ENCODE assay signal across 10 mouse cellular contexts in genomic region chr8:105169582-105169981, GRCm38 (mm10). TPM values are rescaled to one million over a fixed set of nuclear protein-coding genes. Genes with fewer than 3 reads are reported as not detected.
DNase-seq lines count a peak whose midpoint lies in the region; ATAC-seq and TF ChIP-seq lines count a peak whose summit lies in the region.
"Had no signal": no experiment of that assay in that cellular context is flagged by ENCODE, and none has a peak within 500 bp of the region (broad histone marks: within the 10 kb centered on the region; RNA-seq: fewer than 3 reads in every experiment).

No protein-coding gene starts in this region.

- no peak overlapping the region for H3K4me3 ChIP-seq in hindbrain, embryonic 13.5 days
- H3K4me3 ChIP-seq in hindbrain, embryonic 11.5 days (ENCODE audit: low read depth, low read length): no peak overlapping the region
- H3K4me3 ChIP-seq in CH12.LX (replicated peaks in 1 of 3; ENCODE audit: low read depth in 2 of 3, low read length in 2 of 3, poor library complexity in 1 of 3): peak overlapping the region in 1 of 3 experiments; percentile 37
- H3K4me3 ChIP-seq in cortical plate, adult 2 months (ENCODE audit: insufficient read depth, low read length): peak overlapping the region; percentile 66; the same call in 1 of the 2 replicates
- no peak overlapping the region for H3K4me3 ChIP-seq in limb, embryonic 12.5 days (replicated peaks)

- 56% methylated on average over 3 of the region's 3 CpGs for WGBS in hindbrain, embryonic 13.5 days
- WGBS in hindbrain, embryonic 11.5 days: 55% methylated on average over 3 of the region's 3 CpGs
- 40% methylated on average over 3 of the region's 3 CpGs for WGBS in limb, embryonic 12.5 days

- no peak for DNase-seq in hindbrain, embryonic 11.5 days (ENCODE audit: low spot score)
- DNase-seq in CH12.LX (ENCODE audit: extremely low read depth): no peak
- no peak for DNase-seq in testis, postnatal 14 days (ENCODE audit: low spot score)
- DNase-seq in layer of hippocampus, adult 11-12 months (ENCODE audit: low spot score): no peak

- in situ Hi-C loops in CH12.LX (cut with MboI; ENCODE audit: low pct_ligation_motif_present, low pct_unique_long_range_greater_than_20kb, low sequenced_read_pairs): no loop called here

- TF ChIP-seq RAD21 in CH12.LX (IDR thresholded peaks at IDR 0.05; ENCODE audit: low read depth, low read length): no peak

- dilution Hi-C loops in CH12.LX (cut with MboI; ENCODE audit: extremely low pct_ligation_motif_present, extremely low pct_unique_long_range_greater_than_20kb, low sequenced_read_pairs): no loop called here

- ATAC-seq in hindbrain, embryonic 13.5 days (ENCODE audit: low FRiP score): no peak
- no peak for ATAC-seq in hindbrain, embryonic 11.5 days (ENCODE audit: low FRiP score)
- ATAC-seq in limb, embryonic 12.5 days (ENCODE audit: insufficient number of reproducible peaks, insufficient read depth, low FRiP score, low TSS enrichment, low read depth): no peak
- ATAC-seq in megakaryocyte, adult 5-6 weeks (ENCODE audit: poor library complexity, severe bottlenecking): no peak

- no peak for TF ChIP-seq POLR2A in CH12.LX (IDR thresholded peaks at IDR 0.05; ENCODE audit: low read depth, low read length)
- TF ChIP-seq POLR2A in cortical plate, adult 2 months (IDR thresholded peaks at IDR 0.05; ENCODE audit: extremely low read depth, insufficient read depth, low read length): no peak

- H3K4me1 ChIP-seq in hindbrain, embryonic 13.5 days (replicated peaks): peaks cover 20% of the 10 kb centered on the region
- H3K4me1 ChIP-seq in hindbrain, embryonic 11.5 days (replicated peaks; ENCODE audit: control insufficient read depth, insufficient read depth, low read length): no peaks in the 10 kb centered on the region
- peaks cover 4 to 30% of the 10 kb centered on the region in 2 experiments for H3K4me1 ChIP-seq in CH12.LX (ENCODE audit: control insufficient read depth in 1 of 2, insufficient read depth in 2 of 2)
- peaks cover 1% of the 10 kb centered on the region for H3K4me1 ChIP-seq in cortical plate, adult 2 months (ENCODE audit: control insufficient read depth, insufficient read depth, low read length)
- peaks cover 36% of the 10 kb centered on the region for H3K4me1 ChIP-seq in limb, embryonic 12.5 days (replicated peaks)

- no peak overlapping the region for H3K9ac ChIP-seq in hindbrain, embryonic 13.5 days
- H3K9ac ChIP-seq in hindbrain, embryonic 11.5 days (ENCODE audit: low read depth, low read length): no peak overlapping the region
- peak overlapping the region; percentile 43 for H3K9ac ChIP-seq in CH12.LX (ENCODE audit: insufficient read depth, low read depth)
- H3K9ac ChIP-seq in limb, embryonic 12.5 days (replicated peaks): no peak overlapping the region

- H3K27me3 ChIP-seq in hindbrain, embryonic 13.5 days: no peaks in the 10 kb centered on the region
- H3K27me3 ChIP-seq in hindbrain, embryonic 11.5 days (ENCODE audit: control insufficient read depth, insufficient read depth, low read length): no peaks in the 10 kb centered on the region
- H3K27me3 ChIP-seq in CH12.LX (replicated peaks): no peaks in the 10 kb centered on the region
- no peaks in the 10 kb centered on the region for H3K27me3 ChIP-seq in limb, embryonic 12.5 days

- no peak for TF ChIP-seq CTCF in CH12.LX (conservative IDR thresholded peaks at IDR 0.05 in 1 of 2, IDR thresholded peaks at IDR 0.05 in 1 of 2; ENCODE audit: low read depth in 2 of 2, low read length in 2 of 2)
- no peak for TF ChIP-seq CTCF in cortical plate, adult 2 months (IDR thresholded peaks at IDR 0.05; ENCODE audit: extremely low read depth, insufficient read depth, low read length)

- no peaks in the 10 kb centered on the region for H3K9me3 ChIP-seq in hindbrain, embryonic 13.5 days
- no peaks in the 10 kb centered on the region for H3K9me3 ChIP-seq in hindbrain, embryonic 11.5 days (ENCODE audit: control insufficient read depth, low read length)
- no peaks in the 10 kb centered on the region for H3K9me3 ChIP-seq in CH12.LX (replicated peaks; ENCODE audit: low read length)
- no peaks in the 10 kb centered on the region for H3K9me3 ChIP-seq in limb, embryonic 12.5 days

- peaks cover 28% of the 10 kb centered on the region for H3K79me2 ChIP-seq in CH12.LX (replicated peaks; ENCODE audit: control insufficient read depth, extremely low read depth, insufficient read depth, poor library complexity, severe bottlenecking)

- peak overlapping the region; percentile 75; the same call in 1 of the 2 replicates for H3K4me2 ChIP-seq in hindbrain, embryonic 13.5 days
- H3K4me2 ChIP-seq in hindbrain, embryonic 11.5 days (replicated peaks; ENCODE audit: low read depth, low read length): no peak overlapping the region; the same call in 1 of the 2 replicates
- peak overlapping the region; percentile 82; the same call in 1 of the 2 replicates for H3K4me2 ChIP-seq in CH12.LX (ENCODE audit: insufficient read depth, low read depth, poor library complexity, severe bottlenecking)
- peak overlapping the region; percentile 71 for H3K4me2 ChIP-seq in limb, embryonic 12.5 days

- no peaks in the 10 kb centered on the region for H3K36me3 ChIP-seq in hindbrain, embryonic 13.5 days
- no peaks in the 10 kb centered on the region for H3K36me3 ChIP-seq in hindbrain, embryonic 11.5 days (ENCODE audit: control insufficient read depth, insufficient read depth, low read length)
- H3K36me3 ChIP-seq in CH12.LX (replicated peaks in 1 of 2; ENCODE audit: control insufficient read depth in 1 of 2, insufficient read depth in 1 of 2, low read length in 1 of 2): peaks cover 4 to 12% of the 10 kb centered on the region in 2 experiments
- H3K36me3 ChIP-seq in limb, embryonic 12.5 days: no peaks in the 10 kb centered on the region; the same call in 1 of the 2 replicates

- no peak for TF ChIP-seq EP300 in CH12.LX (IDR thresholded peaks at IDR 0.05; ENCODE audit: low read length)

- no peak overlapping the region for H3K27ac ChIP-seq in hindbrain, embryonic 13.5 days
- no peak overlapping the region for H3K27ac ChIP-seq in hindbrain, embryonic 11.5 days (ENCODE audit: low read depth, low read length)
- no peak overlapping the region for H3K27ac ChIP-seq in CH12.LX (ENCODE audit: insufficient read depth, low read depth)
- no peak overlapping the region for H3K27ac ChIP-seq in cortical plate, adult 2 months (ENCODE audit: insufficient read depth, low read length)
- peak overlapping the region; percentile 100; the same call in 1 of the 2 replicates for H3K27ac ChIP-seq in limb, embryonic 12.5 days

TF ChIP-seq in CH12.LX, 34 proteins besides CTCF, POLR2A, EP300 and RAD21 (continues in another document):
- no peak for TF ChIP-seq USF1 (IDR thresholded peaks at IDR 0.05; ENCODE audit: low read depth, low read length)
- TF ChIP-seq USF2 (conservative IDR thresholded peaks at IDR 0.05; ENCODE audit: low read depth, low read length): no peak
- TF ChIP-seq MAZ (IDR thresholded peaks at IDR 0.05; ENCODE audit: low read depth, low read length): no peak
- TF ChIP-seq HCFC1 (IDR thresholded peaks at IDR 0.05; ENCODE audit: low read depth, low read length): no peak
- TF ChIP-seq NRF1 (IDR thresholded peaks at IDR 0.05; ENCODE audit: low read depth, low read length): no peak
- no peak for TF ChIP-seq MEF2A (IDR thresholded peaks at IDR 0.05; ENCODE audit: borderline replicate concordance, low read depth, low read length)
- TF ChIP-seq RCOR1 (conservative IDR thresholded peaks at IDR 0.05; ENCODE audit: low read depth, low read length): no peak
- no peak for TF ChIP-seq MXI1 (IDR thresholded peaks at IDR 0.05; ENCODE audit: low read depth, low read length)
- TF ChIP-seq CHD1 (IDR thresholded peaks at IDR 0.05; ENCODE audit: low read depth, low read length): no peak
- no peak for TF ChIP-seq MAFK (IDR thresholded peaks at IDR 0.05; ENCODE audit: insufficient replicate concordance, low read length)
- no peak for TF ChIP-seq ELF1 (IDR thresholded peaks at IDR 0.05; ENCODE audit: low read depth, low read length)
- TF ChIP-seq TBP (conservative IDR thresholded peaks at IDR 0.05; ENCODE audit: low read depth, low read length): no peak
- TF ChIP-seq CHD2 (IDR thresholded peaks at IDR 0.05; ENCODE audit: low read length): no peak
- no peak for TF ChIP-seq MYC (IDR thresholded peaks at IDR 0.05; ENCODE audit: low read depth, low read length)
- TF ChIP-seq SMC3 (IDR thresholded peaks at IDR 0.05; ENCODE audit: low read depth, low read length): no peak
- TF ChIP-seq KAT2A (IDR thresholded peaks at IDR 0.05; ENCODE audit: insufficient replicate concordance, low read length): no peak

RNA-seq across cellular contexts. Expression of gene Cbfb, which starts 0.9 kb away (rescaled TPM):
- 33.0 and 35.6 TPM in 2 replicates for polyA plus RNA-seq in hindbrain, embryonic 13.5 days (2015; fragmentation: Nextera tagmentation; extraction: Ambion mirVana)
- 65.1 and 69.0 TPM in 2 replicates for polyA plus RNA-seq in hindbrain, embryonic 11.5 days (2014; fragmentation: Nextera tagmentation; extraction: Ambion mirVana)
- total RNA-seq in CH12.LX (2012; rRNA removed) (49.7 and 70.2 TPM in 2 replicates), CH12.LX (2014; rRNA removed) (170 and 203 TPM in 2 replicates)
- polyA plus RNA-seq in CH12.LX (2012; ENCODE audit: insufficient read length, low read depth): 87.9 and 97.7 TPM in 2 replicates
- polyA plus RNA-seq in cortical plate, adult 2 months (2012; rRNA removed): 17.7 and 18.5 TPM in 2 replicates
- 108 and 109 TPM in 2 replicates for polyA plus RNA-seq in limb, embryonic 12.5 days (2016; fragmentation: Nextera tagmentation; extraction: Ambion mirVana)
- total RNA-seq in megakaryocyte, adult 5-6 weeks (2015): 178 and 200 TPM in 2 replicates
- 204 and 207 TPM in 2 replicates for total RNA-seq in megakaryocyte, adult 5-6 weeks (2017)

RNA-seq across cellular contexts. Expression of gene Ces4a, which starts 38.0 kb away (rescaled TPM):
- polyA plus RNA-seq in hindbrain, embryonic 13.5 days (2015; fragmentation: Nextera tagmentation; extraction: Ambion mirVana): not detected in 2 replicates
- not detected in 2 replicates for polyA plus RNA-seq in hindbrain, embryonic 11.5 days (2014; fragmentation: Nextera tagmentation; extraction: Ambion mirVana)
- total RNA-seq in CH12.LX (2012; rRNA removed) (not detected in 2 replicates), CH12.LX (2014; rRNA removed) (not detected in 2 replicates)
- polyA plus RNA-seq in CH12.LX (2012; ENCODE audit: insufficient read length, low read depth): not detected in 2 replicates
- not detected in 2 replicates for polyA plus RNA-seq in cortical plate, adult 2 months (2012; rRNA removed)
- not detected in 2 replicates for polyA plus RNA-seq in limb, embryonic 12.5 days (2016; fragmentation: Nextera tagmentation; extraction: Ambion mirVana)
- total RNA-seq in megakaryocyte, adult 5-6 weeks (2015): not detected in 2 replicates
- total RNA-seq in megakaryocyte, adult 5-6 weeks (2017): not detected in 2 replicates
- total RNA-seq: left cerebral cortex, adult 8-10 months had no signal
- polyA plus RNA-seq: heart, postnatal 0 days had no signal

RNA-seq across cellular contexts. Expression of gene D230025D16Rik, which starts 55.4 kb away (rescaled TPM):
- 27.4 and 29.5 TPM in 2 replicates for polyA plus RNA-seq in hindbrain, embryonic 13.5 days (2015; fragmentation: Nextera tagmentation; extraction: Ambion mirVana)
- 33.2 and 34.1 TPM in 2 replicates for polyA plus RNA-seq in hindbrain, embryonic 11.5 days (2014; fragmentation: Nextera tagmentation; extraction: Ambion mirVana)
- total RNA-seq in CH12.LX (2012; rRNA removed) (10.7 and 11.9 TPM in 2 replicates), CH12.LX (2014; rRNA removed) (19.2 and 21.5 TPM in 2 replicates)
- polyA plus RNA-seq in CH12.LX (2012; ENCODE audit: insufficient read length, low read depth): 13.5 and 14.0 TPM in 2 replicates
- polyA plus RNA-seq in cortical plate, adult 2 months (2012; rRNA removed): 39.4 and 39.5 TPM in 2 replicates
- polyA plus RNA-seq in limb, embryonic 12.5 days (2016; fragmentation: Nextera tagmentation; extraction: Ambion mirVana): 25.9 and 27.2 TPM in 2 replicates
- total RNA-seq in megakaryocyte, adult 5-6 weeks (2015): 26.7 and 27.4 TPM in 2 replicates
- total RNA-seq in megakaryocyte, adult 5-6 weeks (2017): 22.5 and 27.8 TPM in 2 replicates
